Mouse (Mus musculus) gastrocnemius, postnatal 10 days (tissue): ENCODE measurements around the gene Inafm1. TPM values are rescaled to one million over a fixed set of nuclear protein-coding genes. Genes with fewer than 3 reads are reported as not detected.
"Not testable (repeated sequence)": the region's sequence is repeated elsewhere in the genome, so short reads cannot be mapped to it uniquely, and the experiment has no call there.

ENCODE experiments used
- DNase-seq: peaks from one replicate; pipeline ENCODE4 v3.0.0; 2021; ENCODE audit warnings: mixed read lengths
- total RNA-seq, 2 experiments: library from RNA; stranded (reverse); gene quantifications; 2 replicates each; pipeline ENCODE4 v1.2.3; 2021

Gene Inafm1
- total RNA-seq, 2 experiments from 2014 or later = 11.0 to 11.7 TPM

GRCm38 (mm10) chr7:16263015-16263787 lies 10.2 kb downstream of the Inafm1 start:
- peak; percentile 87 for DNase-seq

GRCm38 (mm10) chr7:16261097-16261496 lies 12.3 kb downstream of the Inafm1 start:
- no peak for DNase-seq

GRCm38 (mm10) chr7:16259110-16259590 lies 14.3 kb downstream of the Inafm1 start, which contains the start of gene C5ar1:
Gene C5ar1, minus strand, starts transcription at chr7:16259540.
- no peak for DNase-seq

GRCm38 (mm10) chr7:16257830-16258229 lies 15.6 kb downstream of the Inafm1 start:
- no peak for DNase-seq

GRCm38 (mm10) chr7:16255963-16256362 lies 17.5 kb downstream of the Inafm1 start:
- not testable (repeated sequence) for DNase-seq

GRCm38 (mm10) chr7:16254195-16254594 lies 19.2 kb downstream of the Inafm1 start:
- no peak for DNase-seq

- no peak for DNase-seq
Measured at GRCm38 (mm10) chr7:16250687-16251086, 22.7 kb downstream of the Inafm1 start.

GRCm38 (mm10) chr7:16245958-16246357 lies 27.5 kb downstream of the Inafm1 start:
- no peak for DNase-seq

- no peak for DNase-seq
Measured at GRCm38 (mm10) chr7:16244067-16244466, 29.4 kb downstream of the Inafm1 start, which contains the start of gene C5ar2. Gene C5ar2, minus strand, starts transcription at chr7:16244154.

GRCm38 (mm10) chr7:16242198-16242597 lies 31.2 kb downstream of the Inafm1 start:
- no peak for DNase-seq

- DNase-seq = no peak
Measured at GRCm38 (mm10) chr7:16241787-16242186, 31.6 kb downstream of the Inafm1 start.

- DNase-seq = no peak
Measured at GRCm38 (mm10) chr7:16240978-16241303, 32.5 kb downstream of the Inafm1 start.

- DNase-seq = no peak
Measured at GRCm38 (mm10) chr7:16240281-16240977, 33.0 kb downstream of the Inafm1 start.

- no peak for DNase-seq
Measured at GRCm38 (mm10) chr7:16239554-16239997, 33.8 kb downstream of the Inafm1 start.

GRCm38 (mm10) chr7:16229869-16230268 lies 43.5 kb downstream of the Inafm1 start:
- no peak for DNase-seq

Other genes starting within 250 kb of the Inafm1 start
- 10 to 100 TPM in 1 of 2 experiments, 1 to 10 TPM in 1; 8.2 to 11.5 TPM for gene Bicra, start 225.7 kb downstream of the Inafm1 start, total RNA-seq
- gene Zfp541, start 211.8 kb downstream of the Inafm1 start, total RNA-seq = not detected
- 100 to 1,000 TPM; 123 to 145 TPM for gene Napa, start 175.2 kb downstream of the Inafm1 start, total RNA-seq
- 10 to 100 TPM; 12.0 to 13.1 TPM for gene Kptn, start 153.7 kb downstream of the Inafm1 start, total RNA-seq
- under 1 TPM; 0.75 to 0.86 TPM for gene Slc8a2, start 143.8 kb downstream of the Inafm1 start, total RNA-seq
- gene Meis3, start 98.5 kb downstream of the Inafm1 start, total RNA-seq = 1 to 10 TPM; 4.2 to 6.8 TPM
- gene Dhx34, start 51.6 kb downstream of the Inafm1 start, total RNA-seq = 1 to 10 TPM; 5.8 to 7.6 TPM
- gene C5ar2, start 29.5 kb downstream of the Inafm1 start, total RNA-seq = under 1 TPM; 0.16 to 0.41 TPM
- gene C5ar1, start 14.1 kb downstream of the Inafm1 start, total RNA-seq = 1 to 10 TPM; 3.2 to 3.3 TPM
- 10 to 100 TPM; 34.0 to 47.6 TPM for gene Ccdc9, start 13.2 kb upstream of the Inafm1 start, total RNA-seq
- gene Bbc3, start 34.8 kb upstream of the Inafm1 start, total RNA-seq = 1 to 10 TPM; 4.6 to 6.1 TPM
- gene Sae1, start 114.2 kb upstream of the Inafm1 start, total RNA-seq = 10 to 100 TPM; 43.3 to 48.8 TPM
- 10 to 100 TPM; 33.2 to 37.9 TPM for gene Zc3h4, start 127.3 kb upstream of the Inafm1 start, total RNA-seq
- 10 to 100 TPM; 18.8 to 18.9 TPM for gene Tmem160, start 179.2 kb upstream of the Inafm1 start, total RNA-seq
- not detected for gene Npas1, start 204.1 kb upstream of the Inafm1 start, total RNA-seq